Mouse (Mus musculus) hindbrain, postnatal 0 days (tissue): ENCODE measurements around the gene Creld1. TPM values are rescaled to one million over a fixed set of nuclear protein-coding genes. Genes with fewer than 3 reads are reported as not detected.
A peak's percentile ranks its signal among the peaks of the same experiment; 100 is the strongest.

Experiments used
- ATAC-seq: fragments of 200-750 bp; cut with Nextera tagmentation; 2 replicates; pipeline ENCODE4 v1.8.0; 2017; ENCODE audit warnings: mild to moderate bottlenecking, moderate TSS enrichment, moderate library complexity
- DNase-seq: peaks from one replicate; pipeline ENCODE4 v3.0.0-alpha.2; 2015; ENCODE audit warnings: low spot score
- H3K27ac ChIP-seq: fragments of 300-500 bp; sonication (generic); 2 replicates; pipeline ENCODE4 v1.5.1; 2014; ENCODE audit warnings: mild to moderate bottlenecking
- H3K27me3 ChIP-seq: fragments of 300-500 bp; sonication (generic); 2 replicates; pipeline ENCODE4 v1.6.1; 2014; ENCODE audit warnings: low read length, mixed read lengths; ENCODE audit not compliant: insufficient read depth
- H3K36me3 ChIP-seq: fragments of 300-500 bp; sonication (generic); 2 replicates; pipeline ENCODE4 v1.6.1; 2014; ENCODE audit warnings: low read length, mixed read lengths; ENCODE audit not compliant: insufficient read depth
- H3K4me1 ChIP-seq: fragments of 300-500 bp; sonication (generic); 2 replicates; pipeline ENCODE4 v1.6.1; 2014; ENCODE audit warnings: antibody characterized with exemption, low read length, mixed read lengths; ENCODE audit not compliant: insufficient read depth
- H3K4me2 ChIP-seq: fragments of 300-500 bp; sonication (generic); 2 replicates; pipeline ENCODE4 v1.6.1; 2014; ENCODE audit warnings: low read depth, mild to moderate bottlenecking, low read length, moderate library complexity, mixed read lengths
- H3K4me3 ChIP-seq: fragments of 300-500 bp; sonication (generic); 2 replicates; pipeline ENCODE4 v1.5.1; 2014; ENCODE audit warnings: low read length
- H3K9ac ChIP-seq: fragments of 300-500 bp; sonication (generic); replicated peaks from 2 replicates; pipeline ENCODE4 v1.6.1; 2014; ENCODE audit warnings: mild to moderate bottlenecking, low read length, moderate library complexity, mixed read lengths
- H3K9me3 ChIP-seq: fragments of 300-500 bp; sonication (generic); 2 replicates; pipeline ENCODE4 v1.6.1; 2016; ENCODE audit warnings: low read length, mixed read lengths
- CTCF ChIP-seq: IDR thresholded peaks from 2 replicates; pipeline ENCODE4 v1.5.1; 2016; ENCODE audit warnings: antibody characterized with exemption, control low read depth, low read depth
- WGBS: fragments of 180-500 bp; shearing (Covaris S2); extraction: QIAGEN DNeasy Blood & Tissue Kit; methylation state at CpG from one replicate; pipeline ENCODE4 v1.1.7; 2014; 5-methylcytosine and 5-hydroxymethylcytosine counted together
- polyA plus RNA-seq: library from polyadenylated mRNA; unstranded; fragments of >200 nt; fragmentation: Nextera tagmentation; extraction: Ambion mirVana; gene quantifications from 2 replicates; pipeline ENCODE4 v1.2.1, GENCODE M21; 2015
- total RNA-seq: library from RNA; depleted of rRNA; stranded (reverse); fragments of >200 nt; gene quantifications from 2 replicates; pipeline ENCODE4 v1.2.3, GENCODE M21; 2014; rRNA removed

The Creld1 gene
- total RNA-seq: 41.6 and 51.1 TPM in 2 replicates
- 60.2 and 65.0 TPM in 2 replicates for polyA plus RNA-seq

DNA sequence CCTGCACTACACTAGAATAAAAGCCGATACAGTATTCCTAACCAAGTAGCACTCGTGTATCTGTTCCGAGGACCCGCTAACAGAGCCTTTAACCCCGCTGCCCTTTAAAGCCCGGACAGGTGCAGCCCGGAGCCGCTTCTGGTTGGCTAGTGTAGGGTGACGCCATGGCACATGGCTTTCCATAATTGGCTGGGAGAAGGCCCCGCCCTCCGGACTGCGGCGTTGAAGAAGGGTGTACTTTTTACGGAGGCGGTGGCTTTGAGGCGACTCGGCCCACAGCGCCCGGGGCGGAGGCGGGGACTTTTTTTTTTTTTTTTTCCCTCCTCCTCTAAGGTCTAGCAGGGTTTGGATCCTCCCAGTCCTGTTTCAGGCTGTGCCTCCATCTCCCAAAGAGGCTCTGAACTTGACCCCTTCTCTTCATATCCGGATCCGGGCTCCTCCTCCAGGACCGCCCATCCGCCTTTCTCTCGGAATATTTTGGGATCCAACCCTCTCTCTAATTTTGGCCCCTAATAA lies at the start of gene Creld1:
Creld1 (plus strand) TSS at position 198 of the 516 bp plus-strand sequence.
- Histone ChIP-seq H3K27ac (peak within 1 kb of the TSS; percentile 96), H3K9ac (peak within 1 kb of the TSS; percentile 75), H3K4me1 (peaks cover 14% of the 10 kb centered on the region), H3K27me3 (no peaks in the 10 kb centered on the region), H3K4me2 (peak within 1 kb of the TSS; percentile 84), H3K36me3 (peaks cover under 1% of the 10 kb centered on the region; the same call in 1 of the 2 replicates), H3K9me3 (no peaks in the 10 kb centered on the region), H3K4me3 (peak within 1 kb of the TSS; percentile 53)
- WGBS: 0% methylated on average over 26 of the region's 26 CpGs
- ATAC-seq (peak; percentile 96), DNase-seq (peak; percentile 96)
- no peak for TF ChIP-seq CTCF

DNA sequence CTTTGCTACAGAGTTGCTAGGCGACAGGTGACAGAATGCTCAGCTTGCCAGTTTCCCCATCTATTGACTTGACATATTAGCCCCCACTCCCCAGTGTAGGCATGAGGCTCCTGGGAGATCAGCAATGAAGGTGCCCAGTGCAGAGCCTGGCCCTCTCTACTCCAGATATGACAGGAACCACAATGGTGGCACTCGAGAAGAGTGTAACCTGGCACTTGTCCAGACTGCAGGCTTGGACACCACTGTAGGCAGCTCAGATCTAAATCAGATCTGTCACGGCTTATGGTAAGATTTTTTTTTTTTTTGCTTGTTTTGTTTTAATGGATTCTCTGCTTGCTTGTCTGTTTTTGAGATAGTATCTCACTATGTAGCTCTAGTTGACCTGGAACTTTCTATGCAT lies 49.4 kb upstream of the Creld1 start:
- no peak for DNase-seq
- TF ChIP-seq CTCF: no peak
- 54% methylated on average over 3 of the region's 3 CpGs for WGBS

GRCm38 (mm10) chr6:113434691-113435090 lies 48.4 kb upstream of the Creld1 start:
- Histone ChIP-seq H3K9me3 (no peaks in the 10 kb centered on the region), H3K4me3 (no peak overlapping the region), H3K4me1 (no peaks in the 10 kb centered on the region), H3K27ac (no peak overlapping the region), H3K27me3 (no peaks in the 10 kb centered on the region), H3K36me3 (no peaks in the 10 kb centered on the region), H3K4me2 (no peak overlapping the region), H3K9ac (no peak overlapping the region)
- no peak for ATAC-seq
- no peak for TF ChIP-seq CTCF
- 77% methylated on average over 7 of the region's 7 CpGs for WGBS
- DNase-seq: no peak

More for the DNA sequence above, 49.4 kb upstream of the Creld1 start:
- H3K9ac ChIP-seq: no peak overlapping the region
- H3K27me3 ChIP-seq: no peaks in the 10 kb centered on the region
- H3K9me3 ChIP-seq: no peaks in the 10 kb centered on the region
- H3K36me3 ChIP-seq: no peaks in the 10 kb centered on the region
- H3K4me3 ChIP-seq: no peak overlapping the region
- no peaks in the 10 kb centered on the region for H3K4me1 ChIP-seq
- no peak for ATAC-seq
- H3K27ac ChIP-seq: no peak overlapping the region
- H3K4me2 ChIP-seq: no peak overlapping the region

- H3K9ac ChIP-seq: no peak within 1 kb of the TSS
- no peak for TF ChIP-seq CTCF
- ATAC-seq (no peak), DNase-seq (no peak)
- no peaks in the 10 kb centered on the region for H3K9me3 ChIP-seq
- no peak within 1 kb of the TSS for H3K27ac ChIP-seq
- no peak within 1 kb of the TSS for H3K4me2 ChIP-seq
- H3K4me3 ChIP-seq: no peak within 1 kb of the TSS
- no peaks in the 10 kb centered on the region for H3K4me1 ChIP-seq
- 78% methylated on average over 9 of the region's 9 CpGs for WGBS
- no peaks in the 10 kb centered on the region for H3K27me3 ChIP-seq
- no peaks in the 10 kb centered on the region for H3K36me3 ChIP-seq
These were observed 47.4 kb upstream of the Creld1 start, which contains the start of gene Cidec for GRCm38 (mm10) chr6:113435664-113436205. TSS of gene Cidec (minus strand) at chr6:113435760.

DNA sequence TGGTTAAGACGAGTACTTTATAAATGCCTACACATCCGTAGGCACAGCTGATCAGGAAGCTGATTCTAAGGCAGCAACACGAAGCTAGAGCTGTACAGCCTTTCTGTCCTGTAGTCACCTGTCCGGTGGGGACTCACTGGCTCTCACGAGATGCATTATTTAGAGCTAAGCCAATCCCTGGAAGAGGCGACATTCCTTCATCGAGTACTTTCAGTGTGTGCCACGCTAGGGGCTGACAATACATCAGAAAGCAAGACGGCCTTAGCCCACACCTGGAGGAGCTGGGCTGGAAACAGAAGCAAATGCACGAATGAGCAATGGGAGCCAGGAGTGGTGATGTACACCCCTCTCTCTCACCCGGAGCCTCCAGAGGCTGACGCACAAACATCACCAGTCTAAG lies 46.0 kb upstream of the Creld1 start:
- no peak overlapping the region for H3K4me3 ChIP-seq
- no peak overlapping the region for H3K27ac ChIP-seq
- H3K9ac ChIP-seq: no peak overlapping the region
- H3K9me3 ChIP-seq: no peaks in the 10 kb centered on the region
- ATAC-seq: no peak
- TF ChIP-seq CTCF: no peak
- H3K4me2 ChIP-seq: no peak overlapping the region
- no peaks in the 10 kb centered on the region for H3K4me1 ChIP-seq
- DNase-seq: no peak
- 77% methylated on average over 12 of the region's 12 CpGs for WGBS
- no peaks in the 10 kb centered on the region for H3K36me3 ChIP-seq
- no peaks in the 10 kb centered on the region for H3K27me3 ChIP-seq

- no peak overlapping the region for H3K9ac ChIP-seq
- no peaks in the 10 kb centered on the region for H3K27me3 ChIP-seq
- no peak overlapping the region for H3K27ac ChIP-seq
- H3K4me1 ChIP-seq: 0 out of 2 replicates have a peak, but pooled peaks cover 3% of the 10 kb centered on the region
- no peaks in the 10 kb centered on the region for H3K36me3 ChIP-seq
- no peak for ATAC-seq
- TF ChIP-seq CTCF: no peak
- WGBS: 64% methylated on average over 12 of the region's 12 CpGs
- DNase-seq: no peak
- H3K4me2 ChIP-seq: no peak overlapping the region
- H3K4me3 ChIP-seq: no peak overlapping the region
- H3K9me3 ChIP-seq: no peaks in the 10 kb centered on the region
These were observed 44.2 kb upstream of the Creld1 start for GRCm38 (mm10) chr6:113438721-113439430.
